Mouse (Mus musculus) MEL (cell line): ENCODE measurements around the gene Nek11. TPM values are rescaled to one million over a fixed set of nuclear protein-coding genes. Genes with fewer than 3 reads are reported as not detected.
A peak's percentile ranks its signal among the peaks of the same experiment; 100 is the strongest.

ENCODE experiments used
- DNase-seq: peaks from one replicate; pipeline ENCODE4 v3.0.0; 2011; ENCODE audit warnings: low read depth, low spot score
- H3K27ac ChIP-seq: 2 replicates; pipeline ENCODE4 v1.5.1; 2012; ENCODE audit warnings: low read depth, mild to moderate bottlenecking, control low read depth, low read length, moderate library complexity; ENCODE audit not compliant: control insufficient read depth
- H3K27me3 ChIP-seq, 2 experiments: fragments of 150-350 bp in 1 of 2; sonication (generic) in 1 of 2; 2 replicates each; pipeline ENCODE4 v1.6.1; 2012; ENCODE audit warnings: low read length in 2 of 2, mild to moderate bottlenecking in 2 of 2, improper control_type of control experiment in 1 of 2, moderate library complexity in 1 of 2; ENCODE audit not compliant: insufficient read depth in 2 of 2, control insufficient read depth in 1 of 2
- H3K36me3 ChIP-seq, 2 experiments: 2 replicates each; pipeline ENCODE4 v1.6.1; 2012 to 2014; ENCODE audit warnings: low read length in 2 of 2, improper control_type of control experiment in 1 of 2, inconsistent platforms in 1 of 2, mild to moderate bottlenecking in 1 of 2; ENCODE audit not compliant: insufficient read depth in 2 of 2, control insufficient read depth in 1 of 2
- H3K4me1 ChIP-seq, 2 experiments: fragments of 150-350 bp in 1 of 2; sonication (generic) in 1 of 2; 2 replicates each; pipeline ENCODE4 v1.6.1; 2012; ENCODE audit warnings: low read length in 2 of 2, improper control_type of control experiment in 1 of 2, mild to moderate bottlenecking in 1 of 2; ENCODE audit not compliant: insufficient read depth in 2 of 2, control insufficient read depth in 1 of 2
- H3K4me3 ChIP-seq, 2 experiments: fragments of 150-350 bp in 1 of 2; sonication (generic) in 1 of 2; 2 replicates each; pipeline ENCODE4 v1.5.1; 2012; ENCODE audit warnings: low read depth in 2 of 2, low read length in 2 of 2, mild to moderate bottlenecking in 2 of 2, moderate library complexity in 2 of 2, control low read depth in 1 of 2, improper control_type of control experiment in 1 of 2; ENCODE audit not compliant: control insufficient read depth in 1 of 2, insufficient read depth in 1 of 2
- H3K79me2 ChIP-seq: 2 replicates; pipeline ENCODE4 v1.6.1; 2012; ENCODE audit warnings: mild to moderate bottlenecking, low read length, moderate library complexity; ENCODE audit not compliant: control insufficient read depth, poor library complexity, insufficient read depth
- H3K9ac ChIP-seq: 2 replicates; pipeline ENCODE4 v1.6.1; 2012; ENCODE audit warnings: low read depth, mild to moderate bottlenecking, control low read depth, low read length, moderate library complexity; ENCODE audit not compliant: control insufficient read depth, poor library complexity, severe bottlenecking
- H3K9me3 ChIP-seq: fragments of 150-350 bp; sonication (generic); replicated peaks from 2 replicates; pipeline ENCODE4 v1.6.1; 2012; ENCODE audit warnings: mild to moderate bottlenecking, low read length, improper control_type of control experiment, moderate library complexity; ENCODE audit not compliant: insufficient read depth
- BHLHE40 ChIP-seq: IDR thresholded peaks from 2 replicates; pipeline ENCODE4 v1.6.1; 2012; ENCODE audit warnings: low read depth, mild to moderate bottlenecking, inconsistent platforms, low read length, improper control_type of control experiment, borderline replicate concordance
- CHD1 ChIP-seq: IDR thresholded peaks from 2 replicates; pipeline ENCODE4 v1.6.1; 2012; ENCODE audit warnings: low read depth, mild to moderate bottlenecking, inconsistent platforms, low read length, improper control_type of control experiment
- CHD2 ChIP-seq: IDR thresholded peaks from 2 replicates; pipeline ENCODE4 v1.6.1; 2011; ENCODE audit warnings: low read length, improper control_type of control experiment
- CTCF ChIP-seq, 3 experiments: IDR thresholded peaks in 2 of 3; conservative IDR thresholded peaks in 1 of 3; 2 replicates each; pipeline ENCODE4 v1.5.1; 2011 to 2012; ENCODE audit warnings: low read length in 3 of 3, low read depth in 2 of 3, mild to moderate bottlenecking in 2 of 3, improper control_type of control experiment in 1 of 3, inconsistent platforms in 1 of 3, mixed read lengths in 1 of 3, moderate library complexity in 1 of 3; ENCODE audit not compliant: control insufficient read depth in 1 of 3, insufficient read depth in 1 of 3, poor library complexity in 1 of 3, severe bottlenecking in 1 of 3
- ETS1 ChIP-seq: IDR thresholded peaks from 2 replicates; pipeline ENCODE4 v1.6.1; 2012; ENCODE audit warnings: low read depth, mild to moderate bottlenecking, inconsistent platforms, low read length, improper control_type of control experiment, moderate library complexity
- GABPA ChIP-seq: IDR thresholded peaks from 2 replicates; pipeline ENCODE4 v1.6.1; 2012; ENCODE audit warnings: low read depth, mild to moderate bottlenecking, inconsistent platforms, low read length, improper control_type of control experiment, moderate library complexity
- GATA1 ChIP-seq: IDR thresholded peaks from 2 replicates; pipeline ENCODE4 v1.6.1; 2011; ENCODE audit warnings: low read depth, low read length, improper control_type of control experiment
- HCFC1 ChIP-seq: IDR thresholded peaks from 2 replicates; pipeline ENCODE4 v1.6.1; 2012; ENCODE audit warnings: low read depth, mild to moderate bottlenecking, inconsistent platforms, low read length, improper control_type of control experiment, moderate library complexity
- JUND ChIP-seq: IDR thresholded peaks from 2 replicates; pipeline ENCODE4 v1.6.1; 2011; ENCODE audit warnings: low read depth, mild to moderate bottlenecking, improper control_type of control experiment, low read length
- KAT2A ChIP-seq: conservative IDR thresholded peaks from 2 replicates; pipeline ENCODE4 v1.6.1; 2012; ENCODE audit warnings: low read depth, low read length, improper control_type of control experiment, inconsistent platforms
- MAFK ChIP-seq: IDR thresholded peaks from 2 replicates; pipeline ENCODE4 v1.6.1; 2011; ENCODE audit warnings: low read depth, mild to moderate bottlenecking, low read length, improper control_type of control experiment, borderline replicate concordance
- MAX ChIP-seq: IDR thresholded peaks from 2 replicates; pipeline ENCODE4 v1.6.1; 2011; ENCODE audit warnings: low read length, improper control_type of control experiment
- MAZ ChIP-seq: IDR thresholded peaks from 2 replicates; pipeline ENCODE4 v1.6.1; 2012; ENCODE audit warnings: low read depth, mild to moderate bottlenecking, inconsistent platforms, low read length, improper control_type of control experiment
- MEF2A ChIP-seq: IDR thresholded peaks from 2 replicates; pipeline ENCODE4 v1.6.1; 2014; ENCODE audit warnings: low read depth, mild to moderate bottlenecking, inconsistent platforms, low read length, improper control_type of control experiment; ENCODE audit not compliant: poor library complexity, insufficient replicate concordance, severe bottlenecking; ENCODE audit errors: extremely low read depth
- MXI1 ChIP-seq: IDR thresholded peaks from 2 replicates; pipeline ENCODE4 v1.6.1; 2011; ENCODE audit warnings: mild to moderate bottlenecking, low read depth, low read length, improper control_type of control experiment
- MYB ChIP-seq: IDR thresholded peaks from 2 replicates; pipeline ENCODE4 v1.6.1; 2011; ENCODE audit warnings: mild to moderate bottlenecking, low read depth, low read length, improper control_type of control experiment
- MYC ChIP-seq: IDR thresholded peaks from 2 replicates; pipeline ENCODE4 v1.6.1; 2011; ENCODE audit warnings: low read depth, mild to moderate bottlenecking, low read length, improper control_type of control experiment, moderate library complexity
- NRF1 ChIP-seq: IDR thresholded peaks from 2 replicates; pipeline ENCODE4 v1.6.1; 2014; ENCODE audit warnings: low read depth, mild to moderate bottlenecking, inconsistent platforms, low read length, improper control_type of control experiment, moderate library complexity; ENCODE audit not compliant: poor library complexity, insufficient read depth, severe bottlenecking
- POLR2AphosphoS5 ChIP-seq: IDR thresholded peaks from 2 replicates; pipeline ENCODE4 v1.6.1; 2012; ENCODE audit warnings: low read depth, borderline replicate concordance, mild to moderate bottlenecking, inconsistent platforms, low read length, moderate library complexity, mixed read lengths
- RAD21 ChIP-seq: IDR thresholded peaks from 2 replicates; pipeline ENCODE4 v1.6.1; 2011; ENCODE audit warnings: mild to moderate bottlenecking, low read depth, low read length, improper control_type of control experiment
- RCOR1 ChIP-seq: IDR thresholded peaks from 2 replicates; pipeline ENCODE4 v1.6.1; 2012; ENCODE audit warnings: low read depth, mild to moderate bottlenecking, inconsistent platforms, low read length, improper control_type of control experiment
- SIN3A ChIP-seq: IDR thresholded peaks from 2 replicates; pipeline ENCODE4 v1.6.1; 2012; ENCODE audit warnings: low read length, improper control_type of control experiment, inconsistent platforms
- SMC3 ChIP-seq: IDR thresholded peaks from 2 replicates; pipeline ENCODE4 v1.6.1; 2011; ENCODE audit warnings: low read depth, low read length, improper control_type of control experiment
- TAL1 ChIP-seq: IDR thresholded peaks from 2 replicates; pipeline ENCODE4 v1.6.1; 2012; ENCODE audit warnings: mild to moderate bottlenecking, inconsistent platforms, low read length, moderate library complexity, mixed read lengths
- TBP ChIP-seq: IDR thresholded peaks from 2 replicates; pipeline ENCODE4 v1.8.0; 2011; ENCODE audit warnings: low read depth, low read length, improper control_type of control experiment
- TCF12 ChIP-seq: IDR thresholded peaks from 2 replicates; pipeline ENCODE4 v1.6.1; 2014; ENCODE audit warnings: low read depth, mild to moderate bottlenecking, inconsistent platforms, low read length, improper control_type of control experiment, moderate library complexity
- USF1 ChIP-seq: IDR thresholded peaks from 2 replicates; pipeline ENCODE4 v1.6.1; 2014; ENCODE audit warnings: low read depth, mild to moderate bottlenecking, inconsistent platforms, low read length, improper control_type of control experiment, moderate library complexity
- USF2 ChIP-seq, 2 experiments: IDR thresholded peaks; 2 replicates each; pipeline ENCODE4 v1.6.1; 2011 to 2012; ENCODE audit warnings: improper control_type of control experiment in 2 of 2, low read length in 2 of 2, borderline replicate concordance in 1 of 2, inconsistent platforms in 1 of 2, low read depth in 1 of 2, mild to moderate bottlenecking in 1 of 2; ENCODE audit not compliant: insufficient read depth in 1 of 2
- ZC3H11A ChIP-seq: IDR thresholded peaks from 2 replicates; pipeline ENCODE4 v1.6.1; 2012; ENCODE audit warnings: low read depth, mild to moderate bottlenecking, inconsistent platforms, low read length, improper control_type of control experiment
- ZKSCAN1 ChIP-seq: IDR thresholded peaks from 2 replicates; pipeline ENCODE4 v1.6.1; 2012; ENCODE audit warnings: low read depth, mild to moderate bottlenecking, inconsistent platforms, low read length, improper control_type of control experiment, moderate library complexity
- ZMIZ1 ChIP-seq: IDR thresholded peaks from 2 replicates; pipeline ENCODE4 v1.6.1; 2012; ENCODE audit warnings: low read depth, mild to moderate bottlenecking, inconsistent platforms, low read length, improper control_type of control experiment, moderate library complexity
- ZNF384 ChIP-seq: IDR thresholded peaks from 2 replicates; pipeline ENCODE4 v1.6.1; 2012; ENCODE audit warnings: low read depth, mild to moderate bottlenecking, inconsistent platforms, low read length, improper control_type of control experiment
- polyA plus RNA-seq, 2 experiments: library from polyadenylated mRNA; stranded (reverse) in 1 of 2; unstranded in 1 of 2; fragments of >175 nt in 1 of 2; fragments of >200 nt in 1 of 2; gene quantifications; 2 replicates each; pipeline versions ENCODE4 v1.2.1 to v1.2.4; 2012; ENCODE audit warnings: low replicate concordance in 2 of 2, low read depth in 1 of 2; ENCODE audit not compliant: insufficient read length in 2 of 2, insufficient read depth in 1 of 2, missing spikeins in 1 of 2
- total RNA-seq: library from RNA; depleted of rRNA; stranded (reverse); fragments of 300-350 nt; gene quantifications from 2 replicates; pipeline ENCODE4 v1.2.3, GENCODE M21; 2012

Nek11 gene
- total and polyA plus RNA-seq, 3 experiments, result 0.03 TPM; not detected in 2

DNA sequence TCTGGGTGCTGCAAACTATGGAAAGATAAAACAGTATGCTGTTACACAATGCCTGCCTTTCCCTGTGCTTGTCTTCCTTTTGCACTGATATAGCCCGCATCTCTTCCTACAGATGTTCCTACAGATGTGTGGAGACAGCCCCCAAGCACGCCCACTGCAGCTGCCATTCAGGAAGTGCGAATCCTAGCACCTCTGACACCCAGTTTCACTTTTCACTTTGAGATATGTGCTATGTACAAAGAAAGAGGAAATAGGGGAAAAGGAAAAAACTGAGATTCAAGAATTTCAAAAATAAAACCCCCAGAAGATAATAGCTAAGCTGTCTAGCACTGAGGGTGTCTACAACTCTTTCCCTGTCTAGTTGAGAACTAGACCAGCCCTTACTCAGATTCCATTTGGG lies 208.6 kb downstream of the Nek11 start:
- no peak overlapping the region for H3K4me3 ChIP-seq

GRCm38 (mm10) chr9:105182392-105182791 lies 212.9 kb downstream of the Nek11 start:
- no peaks in the 10 kb centered on the region for H3K36me3 ChIP-seq
- no peak overlapping the region for H3K9ac ChIP-seq
- H3K27me3 ChIP-seq, result no peaks in the 10 kb centered on the region
- DNase-seq, result peak; percentile 54
- H3K4me3 ChIP-seq, result peak overlapping the region in 1 of 2 experiments; percentile 6; a peak in 1 of 4 replicates
- no peaks in the 10 kb centered on the region; a peak in 2 of 4 replicates for H3K4me1 ChIP-seq
- H3K79me2 ChIP-seq, result no peaks in the 10 kb centered on the region
- H3K27ac ChIP-seq, result no peak overlapping the region
- no peaks in the 10 kb centered on the region for H3K9me3 ChIP-seq
- TF ChIP-seq ETS1, result peak; percentile 65
- TF ChIP-seq TBP, result no peak
- no peak for TF ChIP-seq CTCF (IDR thresholded peaks at IDR 0.05 in 2 of 3, conservative IDR thresholded peaks at IDR 0.05 in 1 of 3; ENCODE audit: control insufficient read depth in 1 of 3, insufficient read depth in 1 of 3, low read depth in 2 of 3, low read length in 3 of 3, poor library complexity in 1 of 3, severe bottlenecking in 1 of 3)
- no peak for TF ChIP-seq RAD21
- no peak for TF ChIP-seq ZNF384
- no peak for TF ChIP-seq POLR2AphosphoS5
- TF ChIP-seq ZMIZ1, result no peak
- peak; percentile 13; the same call in 1 of the 2 replicates for TF ChIP-seq MEF2A
- peak; percentile 55 for TF ChIP-seq GATA1
- TF ChIP-seq USF2 (IDR thresholded peaks at IDR 0.05; ENCODE audit: borderline replicate concordance in 1 of 2, insufficient read depth in 1 of 2, low read depth in 1 of 2, low read length in 2 of 2), result no peak
- TF ChIP-seq MXI1, result no peak
- no peak for TF ChIP-seq SMC3
- TF ChIP-seq RCOR1, result no peak
- TF ChIP-seq CHD2, result no peak
- TF ChIP-seq TCF12, result peak; percentile 91
- no peak for TF ChIP-seq KAT2A
- TF ChIP-seq MYB, result peak; percentile 66
- no peak for TF ChIP-seq MAX
- no peak for TF ChIP-seq CHD1
- no peak for TF ChIP-seq BHLHE40
- no peak for TF ChIP-seq MYC
- TF ChIP-seq ZC3H11A, result no peak
- no peak for TF ChIP-seq NRF1
- TF ChIP-seq JUND, result no peak
- TF ChIP-seq GABPA, result no peak
- no peak for TF ChIP-seq MAZ
- no peak for TF ChIP-seq MAFK
- no peak for TF ChIP-seq ZKSCAN1
- TF ChIP-seq TAL1, result peak; percentile 34; the same call in 1 of the 2 replicates
- TF ChIP-seq SIN3A, result no peak
- TF ChIP-seq USF1, result no peak

More for the DNA sequence above, 208.6 kb downstream of the Nek11 start:
- H3K27ac ChIP-seq, result no peak overlapping the region
- TF ChIP-seq HCFC1, result no peak
- TF ChIP-seq KAT2A, result no peak
- TF ChIP-seq TCF12, result 0 out of 2 replicates have a peak, but pooled peaks have one; percentile 10
- no peaks in the 10 kb centered on the region for H3K36me3 ChIP-seq
- H3K9me3 ChIP-seq, result no peaks in the 10 kb centered on the region
- no peaks in the 10 kb centered on the region for H3K79me2 ChIP-seq
- DNase-seq, result no peak
- H3K27me3 ChIP-seq, result no peaks in the 10 kb centered on the region
- H3K4me1 ChIP-seq, result no peaks in the 10 kb centered on the region; a peak in 2 of 4 replicates
- no peak overlapping the region for H3K9ac ChIP-seq
